Mouse (Mus musculus): Measurements from ENCODE around the gene Abcb4.

GRCm38 (mm10) chr5:8999108-8999507 lies 105.6 kb downstream of the Abcb4 start:
- TF ChIP-seq USF2 (IDR thresholded peaks at IDR 0.05; ENCODE audit: borderline replicate concordance in 1 of 2, insufficient read depth in 1 of 2, low read depth in 1 of 2, low read length in 2 of 2) (no peak), BHLHE40 (IDR thresholded peaks at IDR 0.05; ENCODE audit: borderline replicate concordance, low read depth, low read length) (no peak), CHD1 (IDR thresholded peaks at IDR 0.05; ENCODE audit: low read depth, low read length) (no peak), GABPA (IDR thresholded peaks at IDR 0.05; ENCODE audit: low read depth, low read length) (no peak)

All from MEL (cell line).